Mouse (Mus musculus): ENCODE measurements around the gene Mmadhc.

The Mmadhc gene

GRCm38 (mm10) chr2:50267046-50267445, 29.6 kb downstream of the Mmadhc start:
- intact Hi-C loops (cut with DNase I) = no loop called here

GRCm38 (mm10) chr2:50265215-50265785, 31.3 kb downstream of the Mmadhc start:
- intact Hi-C loops (cut with DNase I) = no loop called here

- intact Hi-C loops (cut with DNase I) = no loop called here
These were observed 32.5 kb downstream of the Mmadhc start for GRCm38 (mm10) chr2:50264059-50264458.

- intact Hi-C loops (cut with DNase I) = no loop called here
These were observed 41.6 kb downstream of the Mmadhc start for GRCm38 (mm10) chr2:50254955-50255354.

GRCm38 (mm10) chr2:50248551-50248950, 48.0 kb downstream of the Mmadhc start:
- intact Hi-C loops (cut with DNase I) = no loop called here

- intact Hi-C loops (cut with DNase I) = no loop called here
These were observed 63.1 kb downstream of the Mmadhc start for GRCm38 (mm10) chr2:50233491-50233890.

All from adrenal gland (tissue).